Mouse (Mus musculus) C2C12 (cell line): ENCODE data around the gene Trim37.

ENCODE experiments used
- CTCF ChIP-seq: IDR thresholded peaks from one replicate; pipeline ENCODE4 v1.5.1; 2011; ENCODE audit not compliant: control insufficient read depth, insufficient read depth, insufficient read length
- MYOG ChIP-seq: IDR thresholded peaks from one replicate; pipeline ENCODE4 v1.6.1; 2011; ENCODE audit not compliant: control insufficient read depth, insufficient read length; ENCODE audit errors: extremely low read depth

DNA sequence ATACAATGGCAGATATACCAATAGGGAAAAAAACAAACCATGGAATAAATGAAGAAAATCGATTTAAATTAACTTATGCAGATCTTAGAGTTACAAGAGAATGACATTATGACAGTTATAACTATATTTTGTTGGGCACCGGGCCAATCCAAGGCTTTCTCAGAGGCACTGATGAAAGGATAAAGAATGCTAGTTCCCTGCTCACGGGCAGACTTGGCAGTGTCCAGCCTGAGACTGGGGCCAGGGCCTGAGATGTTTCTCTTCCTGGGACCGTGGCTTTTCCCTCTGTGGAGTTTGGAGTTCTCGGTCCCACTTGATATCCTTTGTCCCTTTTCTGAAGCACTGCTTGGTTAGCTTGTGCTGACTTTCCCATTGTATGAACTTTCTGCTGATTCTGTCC, 46.7 kb downstream of the Trim37 start:
- no peak for TF ChIP-seq CTCF
- TF ChIP-seq MYOG = no peak
